Mouse (Mus musculus): ENCODE data around the gene Ogdh. TPM values are rescaled to one million over a fixed set of nuclear protein-coding genes. Genes with fewer than 3 reads are reported as not detected.

The Ogdh gene
- total and polyA plus RNA-seq, 3 experiments: 49.5 to 108 (median 65.5) TPM

GRCm38 (mm10) chr11:6331256-6331655 lies 39.8 kb downstream of the Ogdh start:
- no peak for ATAC-seq (ENCODE audit: extremely low read depth, insufficient number of reproducible peaks, low FRiP score, poor library complexity, severe bottlenecking)
- Histone ChIP-seq H3K27me3 (ENCODE audit: insufficient read depth, low read length) (no peaks in the 10 kb centered on the region), H3K4me1 (ENCODE audit: insufficient read depth, low read depth, low read length) (no peaks in the 10 kb centered on the region), H3K4me3 (ENCODE audit: low read depth, low read length) (no peak overlapping the region), H3K36me3 (replicated peaks) (peaks cover 61% of the 10 kb centered on the region), H3K9me3 (replicated peaks) (no peaks in the 10 kb centered on the region)
- TF ChIP-seq POLR2AphosphoS5 (IDR thresholded peaks at IDR 0.05; ENCODE audit: insufficient replicate concordance, low read depth, low read length): no peak
- TF ChIP-seq TAL1 (conservative IDR thresholded peaks at IDR 0.05; ENCODE audit: low read depth, low read length): no peak
- TF ChIP-seq GATA2 (IDR thresholded peaks at IDR 0.05; ENCODE audit: borderline replicate concordance, low read depth, low read length): no peak
- DNase-seq (ENCODE audit: low spot score): no peak

GRCm38 (mm10) chr11:6332606-6333005 lies 41.2 kb downstream of the Ogdh start:
- Histone ChIP-seq H3K4me3 (ENCODE audit: low read depth, low read length) (no peak overlapping the region), H3K27me3 (ENCODE audit: insufficient read depth, low read length) (no peaks in the 10 kb centered on the region), H3K36me3 (replicated peaks) (peaks cover 73% of the 10 kb centered on the region), H3K4me1 (ENCODE audit: insufficient read depth, low read depth, low read length) (no peaks in the 10 kb centered on the region), H3K9me3 (replicated peaks) (no peaks in the 10 kb centered on the region)
- DNase-seq (ENCODE audit: low spot score) (no peak), ATAC-seq (ENCODE audit: extremely low read depth, insufficient number of reproducible peaks, low FRiP score, poor library complexity, severe bottlenecking) (no peak)
- TF ChIP-seq CTCF (IDR thresholded peaks at IDR 0.05; ENCODE audit: low read depth, low read length) (no peak), GATA2 (IDR thresholded peaks at IDR 0.05; ENCODE audit: borderline replicate concordance, low read depth, low read length) (no peak), TAL1 (conservative IDR thresholded peaks at IDR 0.05; ENCODE audit: low read depth, low read length) (no peak), GATA1 (IDR thresholded peaks at IDR 0.05; ENCODE audit: borderline replicate concordance, low read length) (no peak), POLR2AphosphoS5 (IDR thresholded peaks at IDR 0.05; ENCODE audit: insufficient replicate concordance, low read depth, low read length) (no peak)

- H3K4me3 ChIP-seq (ENCODE audit: low read depth, low read length): no peak overlapping the region
- no peak for DNase-seq (ENCODE audit: low spot score)
- TF ChIP-seq GATA2 (IDR thresholded peaks at IDR 0.05; ENCODE audit: borderline replicate concordance, low read depth, low read length) (no peak), CTCF (IDR thresholded peaks at IDR 0.05; ENCODE audit: low read depth, low read length) (no peak), GATA1 (IDR thresholded peaks at IDR 0.05; ENCODE audit: borderline replicate concordance, low read length) (no peak), POLR2AphosphoS5 (IDR thresholded peaks at IDR 0.05; ENCODE audit: insufficient replicate concordance, low read depth, low read length) (no peak), TAL1 (conservative IDR thresholded peaks at IDR 0.05; ENCODE audit: low read depth, low read length) (no peak)
- no peaks in the 10 kb centered on the region for H3K4me1 ChIP-seq (ENCODE audit: insufficient read depth, low read depth, low read length)
- no peaks in the 10 kb centered on the region for H3K27me3 ChIP-seq (ENCODE audit: insufficient read depth, low read length)
- peaks cover 79% of the 10 kb centered on the region for H3K36me3 ChIP-seq (replicated peaks)
- no peaks in the 10 kb centered on the region for H3K9me3 ChIP-seq (replicated peaks)
- ATAC-seq (ENCODE audit: extremely low read depth, insufficient number of reproducible peaks, low FRiP score, poor library complexity, severe bottlenecking): no peak
Observed at GRCm38 (mm10) chr11:6333403-6333802, 42.0 kb downstream of the Ogdh start.

GRCm38 (mm10) chr11:6335321-6335720 lies 43.9 kb downstream of the Ogdh start:
- peaks cover 85% of the 10 kb centered on the region for H3K36me3 ChIP-seq (replicated peaks)

GRCm38 (mm10) chr11:6336689-6337088 lies 45.3 kb downstream of the Ogdh start:
- TF ChIP-seq GATA2 (IDR thresholded peaks at IDR 0.05; ENCODE audit: borderline replicate concordance, low read depth, low read length): no peak
- TF ChIP-seq TAL1 (conservative IDR thresholded peaks at IDR 0.05; ENCODE audit: low read depth, low read length): no peak
- DNase-seq (ENCODE audit: low spot score) (no peak), ATAC-seq (ENCODE audit: extremely low read depth, insufficient number of reproducible peaks, low FRiP score, poor library complexity, severe bottlenecking) (no peak)
- Histone ChIP-seq H3K4me1 (ENCODE audit: insufficient read depth, low read depth, low read length) (no peaks in the 10 kb centered on the region), H3K27me3 (ENCODE audit: insufficient read depth, low read length) (no peaks in the 10 kb centered on the region), H3K9me3 (replicated peaks) (no peaks in the 10 kb centered on the region), H3K4me3 (ENCODE audit: low read depth, low read length) (no peak overlapping the region), H3K36me3 (replicated peaks) (peaks cover 90% of the 10 kb centered on the region)

More at GRCm38 (mm10) chr11:6335321-6335720, 43.9 kb downstream of the Ogdh start:
- Histone ChIP-seq H3K4me3 (ENCODE audit: low read depth, low read length) (no peak overlapping the region), H3K4me1 (ENCODE audit: insufficient read depth, low read depth, low read length) (no peaks in the 10 kb centered on the region), H3K9me3 (replicated peaks) (no peaks in the 10 kb centered on the region), H3K27me3 (ENCODE audit: insufficient read depth, low read length) (no peaks in the 10 kb centered on the region)
- TF ChIP-seq TAL1 (conservative IDR thresholded peaks at IDR 0.05; ENCODE audit: low read depth, low read length) (no peak), GATA2 (IDR thresholded peaks at IDR 0.05; ENCODE audit: borderline replicate concordance, low read depth, low read length) (no peak), CTCF (IDR thresholded peaks at IDR 0.05; ENCODE audit: low read depth, low read length) (no peak), GATA1 (IDR thresholded peaks at IDR 0.05; ENCODE audit: borderline replicate concordance, low read length) (no peak), POLR2AphosphoS5 (IDR thresholded peaks at IDR 0.05; ENCODE audit: insufficient replicate concordance, low read depth, low read length) (no peak)
- ATAC-seq (ENCODE audit: extremely low read depth, insufficient number of reproducible peaks, low FRiP score, poor library complexity, severe bottlenecking): no peak
- DNase-seq (ENCODE audit: low spot score): no peak

GRCm38 (mm10) chr11:6345956-6346355 lies 54.5 kb downstream of the Ogdh start:
- H3K36me3 ChIP-seq (replicated peaks): peaks cover 94% of the 10 kb centered on the region
- no peaks in the 10 kb centered on the region for H3K4me1 ChIP-seq (ENCODE audit: insufficient read depth, low read depth, low read length)
- DNase-seq (ENCODE audit: low spot score) (no peak), ATAC-seq (ENCODE audit: extremely low read depth, insufficient number of reproducible peaks, low FRiP score, poor library complexity, severe bottlenecking) (no peak)
- TF ChIP-seq POLR2AphosphoS5 (IDR thresholded peaks at IDR 0.05; ENCODE audit: insufficient replicate concordance, low read depth, low read length): no peak
- no peak for TF ChIP-seq GATA2 (IDR thresholded peaks at IDR 0.05; ENCODE audit: borderline replicate concordance, low read depth, low read length)
- no peak for TF ChIP-seq GATA1 (IDR thresholded peaks at IDR 0.05; ENCODE audit: borderline replicate concordance, low read length)
- no peak for TF ChIP-seq TAL1 (conservative IDR thresholded peaks at IDR 0.05; ENCODE audit: low read depth, low read length)
- no peak for TF ChIP-seq CTCF (IDR thresholded peaks at IDR 0.05; ENCODE audit: low read depth, low read length)
- H3K9me3 ChIP-seq (replicated peaks): no peaks in the 10 kb centered on the region
- no peaks in the 10 kb centered on the region for H3K27me3 ChIP-seq (ENCODE audit: insufficient read depth, low read length)
- no peak overlapping the region for H3K4me3 ChIP-seq (ENCODE audit: low read depth, low read length)

GRCm38 (mm10) chr11:6346966-6347365 lies 55.5 kb downstream of the Ogdh start:
- Histone ChIP-seq H3K4me3 (ENCODE audit: low read depth, low read length) (no peak overlapping the region), H3K9me3 (replicated peaks) (no peaks in the 10 kb centered on the region), H3K4me1 (ENCODE audit: insufficient read depth, low read depth, low read length) (peaks cover under 1% of the 10 kb centered on the region; the same call in 1 of the 2 replicates), H3K27me3 (ENCODE audit: insufficient read depth, low read length) (no peaks in the 10 kb centered on the region), H3K36me3 (replicated peaks) (peaks cover 91% of the 10 kb centered on the region)
- TF ChIP-seq CTCF (IDR thresholded peaks at IDR 0.05; ENCODE audit: low read depth, low read length) (no peak), GATA2 (IDR thresholded peaks at IDR 0.05; ENCODE audit: borderline replicate concordance, low read depth, low read length) (no peak), POLR2AphosphoS5 (IDR thresholded peaks at IDR 0.05; ENCODE audit: insufficient replicate concordance, low read depth, low read length) (no peak), TAL1 (conservative IDR thresholded peaks at IDR 0.05; ENCODE audit: low read depth, low read length) (no peak), GATA1 (IDR thresholded peaks at IDR 0.05; ENCODE audit: borderline replicate concordance, low read length) (no peak)
- DNase-seq (ENCODE audit: low spot score) (no peak), ATAC-seq (ENCODE audit: extremely low read depth, insufficient number of reproducible peaks, low FRiP score, poor library complexity, severe bottlenecking) (no peak)
